Mouse (Mus musculus) bone marrow macrophage, adult 2 months (primary cell): ENCODE measurements around the gene Erf.

Source experiments
- CTCF ChIP-seq: IDR thresholded peaks from 2 replicates; pipeline ENCODE4 v1.5.1; 2012; ENCODE audit warnings: low read depth, mild to moderate bottlenecking, low read length, moderate library complexity
- POLR2A ChIP-seq: IDR thresholded peaks from 2 replicates; pipeline ENCODE4 v1.6.1; 2012; ENCODE audit warnings: mild to moderate bottlenecking, low read depth, low read length, borderline replicate concordance

DNA sequence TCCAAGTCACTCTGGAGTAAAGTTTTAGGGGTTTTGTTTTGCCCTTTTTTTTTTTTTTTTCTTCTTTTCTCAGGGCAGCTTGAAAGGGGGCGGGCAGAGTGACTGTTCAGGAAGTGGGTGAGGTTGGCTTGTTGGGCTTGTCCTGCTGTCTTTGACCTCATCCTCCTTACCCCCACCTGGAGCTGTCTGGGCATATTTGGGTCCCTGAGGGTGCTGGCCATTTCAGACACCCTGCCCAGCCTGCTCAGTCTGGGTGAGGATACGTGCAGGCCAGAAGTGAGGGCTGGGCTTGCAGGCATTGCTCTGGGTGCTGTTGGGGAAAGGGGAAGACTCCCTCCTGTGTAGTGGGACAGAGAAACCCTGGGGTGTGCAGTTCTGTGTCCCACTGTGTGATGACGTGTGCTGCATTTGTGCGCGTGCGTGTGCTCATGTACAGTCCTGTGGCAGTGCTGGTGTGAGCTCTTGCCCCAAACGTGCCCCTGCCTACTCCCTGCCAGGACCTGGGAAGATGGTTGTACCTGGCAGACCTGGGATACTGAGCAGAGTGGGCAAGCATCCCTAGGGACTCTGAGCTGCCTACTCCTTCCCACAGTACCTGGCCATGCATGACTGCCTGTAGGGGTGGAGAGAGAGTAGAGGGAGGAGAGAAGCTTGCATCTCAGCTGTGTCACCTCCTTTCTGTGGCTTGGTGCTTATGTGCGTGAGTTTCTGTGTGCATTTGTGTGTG, 19.1 kb upstream of the Erf start:
- TF ChIP-seq CTCF (no peak), POLR2A (no peak)
